Mouse (Mus musculus) ES-Bruce4 (cell line): Measurements from ENCODE around the gene Rpl36al. TPM values are rescaled to one million over a fixed set of nuclear protein-coding genes. Genes with fewer than 3 reads are reported as not detected.
"Not testable (repeated sequence)": the region's sequence is repeated elsewhere in the genome, so short reads cannot be mapped to it uniquely, and the experiment has no call there.

Experiments
- H3K27ac ChIP-seq: 2 replicates; pipeline ENCODE4 v1.5.1; 2012; ENCODE audit warnings: low read length, inconsistent platforms; ENCODE audit not compliant: insufficient read depth
- H3K27me3 ChIP-seq: 2 replicates; pipeline ENCODE4 v1.6.1; 2012; ENCODE audit warnings: mild to moderate bottlenecking, low read length, inconsistent platforms; ENCODE audit not compliant: control insufficient read depth, poor library complexity, insufficient read depth, severe bottlenecking
- H3K36me3 ChIP-seq: 2 replicates; pipeline ENCODE4 v1.6.1; 2012; ENCODE audit warnings: inconsistent platforms, mild to moderate bottlenecking, low read length, moderate library complexity; ENCODE audit not compliant: control insufficient read depth, poor library complexity, insufficient read depth, severe bottlenecking
- H3K4me1 ChIP-seq: one replicate; pipeline ENCODE4 v1.8.1; 2011; ENCODE audit warnings: low read length; ENCODE audit not compliant: control insufficient read depth, insufficient read depth
- H3K4me3 ChIP-seq: 2 replicates; pipeline ENCODE4 v1.5.1; 2011; ENCODE audit warnings: low read depth, mild to moderate bottlenecking, low read length
- H3K9ac ChIP-seq: 2 replicates; pipeline ENCODE4 v1.6.1; 2012; ENCODE audit warnings: low read depth, mild to moderate bottlenecking, inconsistent platforms; ENCODE audit not compliant: poor library complexity, severe bottlenecking
- H3K9me3 ChIP-seq: replicated peaks from 2 replicates; pipeline ENCODE4 v1.6.1; 2012; ENCODE audit warnings: mild to moderate bottlenecking, low read length, inconsistent platforms; ENCODE audit not compliant: control insufficient read depth, poor library complexity, insufficient read depth, severe bottlenecking
- CTCF ChIP-seq: IDR thresholded peaks from one replicate; pipeline ENCODE4 v1.8.1; 2011; ENCODE audit warnings: low read depth, low read length
- EP300 ChIP-seq: IDR thresholded peaks from 2 replicates; pipeline ENCODE4 v1.6.1; 2011; ENCODE audit warnings: low read depth, low read length; ENCODE audit not compliant: insufficient read depth
- POLR2A ChIP-seq: IDR thresholded peaks from one replicate; pipeline ENCODE4 v1.8.1; 2011; ENCODE audit warnings: low read length; ENCODE audit not compliant: insufficient read depth
- polyA plus RNA-seq: library from polyadenylated mRNA; stranded (reverse); fragments of >200 nt; gene quantifications from 2 replicates; pipeline ENCODE4 v1.2.4, GENCODE M21; 2011; ENCODE audit warnings: low read depth; ENCODE audit not compliant: missing spikeins, insufficient read depth, insufficient read length

Gene Rpl36al
- polyA plus RNA-seq, 1 experiment: 714 TPM

- Histone ChIP-seq H3K27me3 (no peaks in the 10 kb centered on the region), H3K36me3 (peaks cover 15% of the 10 kb centered on the region), H3K9me3 (no peaks in the 10 kb centered on the region), H3K4me3 (no peak overlapping the region), H3K9ac (no peak overlapping the region), H3K27ac (no peak overlapping the region), H3K4me1 (no peaks in the 10 kb centered on the region)
- no peak for TF ChIP-seq POLR2A
- no peak for TF ChIP-seq EP300
- TF ChIP-seq CTCF: no peak
Observed at GRCm38 (mm10) chr12:69177526-69177925, 6.4 kb downstream of the Rpl36al start.

DNA sequence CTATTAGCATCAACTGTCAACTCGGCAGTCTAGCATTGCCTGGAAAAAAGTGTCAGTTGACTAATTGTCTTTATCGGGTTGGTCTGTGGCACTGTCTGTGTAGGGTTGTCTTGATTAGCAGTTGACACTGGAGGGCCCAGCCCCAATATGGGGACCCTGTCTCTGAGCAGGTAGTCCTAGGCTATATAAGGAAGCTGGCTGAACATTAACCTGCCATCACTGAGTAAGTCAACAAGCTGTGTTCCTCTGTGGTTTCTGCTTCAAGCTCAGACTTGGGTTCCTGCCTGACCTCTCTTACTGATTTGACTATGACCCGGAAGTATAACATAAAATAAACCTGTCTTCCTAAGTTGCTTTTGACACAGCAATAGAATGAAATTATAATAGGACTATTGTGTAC, 7.9 kb downstream of the Rpl36al start:
- no peaks in the 10 kb centered on the region for H3K9me3 ChIP-seq
- no peaks in the 10 kb centered on the region for H3K4me1 ChIP-seq
- H3K27me3 ChIP-seq: no peaks in the 10 kb centered on the region
- no peak overlapping the region for H3K9ac ChIP-seq
- TF ChIP-seq POLR2A (no peak), CTCF (no peak), EP300 (no peak)
- H3K27ac ChIP-seq: no peak overlapping the region
- peaks cover 7% of the 10 kb centered on the region for H3K36me3 ChIP-seq
- no peak overlapping the region for H3K4me3 ChIP-seq

- H3K9ac ChIP-seq: no peak overlapping the region
- H3K27me3 ChIP-seq: no peaks in the 10 kb centered on the region
- TF ChIP-seq CTCF: no peak
- no peak for TF ChIP-seq EP300
- no peak for TF ChIP-seq POLR2A
- no peaks in the 10 kb centered on the region for H3K9me3 ChIP-seq
- H3K27ac ChIP-seq: no peak overlapping the region
- H3K36me3 ChIP-seq: peaks cover 5% of the 10 kb centered on the region
- no peak overlapping the region for H3K4me3 ChIP-seq
- peaks cover 2% of the 10 kb centered on the region for H3K4me1 ChIP-seq
Observed at GRCm38 (mm10) chr12:69171307-69171706, 12.6 kb downstream of the Rpl36al start.

DNA sequence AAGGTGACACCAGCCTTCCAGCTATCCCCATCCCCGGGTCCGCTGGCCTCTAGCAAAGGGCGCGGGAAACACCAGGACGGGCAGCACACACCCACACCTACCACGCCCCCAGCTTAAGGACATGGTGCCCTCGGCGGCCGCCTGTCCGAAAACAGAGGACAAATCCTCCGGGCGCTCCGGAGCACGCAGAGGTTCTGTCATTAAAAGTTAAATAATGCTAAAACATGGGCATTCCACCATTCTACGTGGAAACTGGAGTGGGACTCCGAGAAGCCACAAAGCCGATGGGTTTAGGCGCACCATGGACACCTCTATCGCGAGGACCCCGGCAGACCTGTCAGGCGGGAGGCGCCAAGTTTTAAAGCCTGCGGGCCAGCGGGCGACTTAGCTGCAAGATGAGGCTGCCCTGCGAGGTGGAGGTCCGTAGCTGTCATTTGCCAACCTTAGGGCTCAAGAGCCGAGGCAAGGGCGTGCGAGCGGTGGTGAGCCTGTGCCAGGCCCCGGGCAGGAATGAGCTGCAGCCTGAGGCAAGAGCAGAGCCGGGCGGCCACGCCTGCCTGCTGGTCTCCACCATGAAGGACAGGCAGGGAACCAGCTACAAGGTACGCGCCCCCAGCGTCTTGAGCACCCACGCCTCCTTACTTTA, 15.3 kb downstream of the Rpl36al start, which contains the start of gene Lrr1:
TSS of gene Lrr1 (plus strand) at position 354 of the 646 bp plus-strand sequence.
- Histone ChIP-seq H3K9me3 (no peaks in the 10 kb centered on the region), H3K27ac (no peak within 1 kb of the TSS), H3K9ac (peak within 1 kb of the TSS; percentile 62), H3K4me3 (peak within 1 kb of the TSS; percentile 86), H3K36me3 (no peaks in the 10 kb centered on the region), H3K4me1 (peaks cover 2% of the 10 kb centered on the region), H3K27me3 (no peaks in the 10 kb centered on the region)
- peak; percentile 62 for TF ChIP-seq POLR2A
- 0 out of 2 replicates have a peak, but pooled peaks have one; percentile 14 for TF ChIP-seq EP300
- no peak for TF ChIP-seq CTCF

DNA sequence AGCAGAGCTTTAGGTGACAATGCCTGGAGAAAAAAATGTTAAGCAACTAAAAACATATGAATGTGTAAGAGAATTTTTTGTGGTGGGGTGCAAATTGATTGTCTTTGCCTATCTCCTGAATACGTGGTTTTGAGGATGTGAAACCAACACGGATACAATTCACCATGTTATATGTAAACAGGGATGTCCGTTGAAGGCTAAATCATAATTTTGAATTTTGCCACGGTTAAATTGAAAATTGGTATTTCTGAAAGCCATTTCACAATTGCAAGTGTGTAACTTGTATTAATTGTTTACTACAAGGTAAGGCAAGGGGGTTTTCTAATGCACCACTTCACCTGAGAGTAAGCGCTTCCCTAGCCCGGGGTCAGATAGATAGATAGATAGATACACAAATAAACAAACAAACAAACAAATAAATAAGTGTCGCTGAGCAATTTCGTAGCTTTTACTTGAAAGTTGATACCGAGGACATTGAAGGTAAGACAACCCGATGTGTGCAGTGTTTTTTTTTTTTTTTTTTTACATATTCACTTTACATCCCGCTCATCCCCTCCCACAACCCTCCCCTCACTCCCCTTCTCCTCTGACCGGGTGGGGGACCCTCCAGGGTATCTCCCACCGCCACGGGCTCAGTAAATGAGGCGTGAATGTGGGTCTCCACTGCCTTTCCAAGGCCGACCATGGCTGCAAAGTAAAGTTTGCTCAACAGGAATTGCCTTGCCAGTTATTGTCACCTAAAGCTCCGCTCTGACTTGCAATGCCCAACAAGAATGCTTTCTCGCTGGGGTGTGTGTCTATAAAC, 16.0 kb downstream of the Rpl36al start:
- Histone ChIP-seq H3K9me3 (no peaks in the 10 kb centered on the region), H3K9ac (peak overlapping the region; percentile 62), H3K4me1 (peaks cover 2% of the 10 kb centered on the region), H3K36me3 (no peaks in the 10 kb centered on the region), H3K4me3 (peak overlapping the region; percentile 86), H3K27ac (no peak overlapping the region), H3K27me3 (no peaks in the 10 kb centered on the region)
- TF ChIP-seq CTCF: no peak
- TF ChIP-seq POLR2A: peak; percentile 44

DNA sequence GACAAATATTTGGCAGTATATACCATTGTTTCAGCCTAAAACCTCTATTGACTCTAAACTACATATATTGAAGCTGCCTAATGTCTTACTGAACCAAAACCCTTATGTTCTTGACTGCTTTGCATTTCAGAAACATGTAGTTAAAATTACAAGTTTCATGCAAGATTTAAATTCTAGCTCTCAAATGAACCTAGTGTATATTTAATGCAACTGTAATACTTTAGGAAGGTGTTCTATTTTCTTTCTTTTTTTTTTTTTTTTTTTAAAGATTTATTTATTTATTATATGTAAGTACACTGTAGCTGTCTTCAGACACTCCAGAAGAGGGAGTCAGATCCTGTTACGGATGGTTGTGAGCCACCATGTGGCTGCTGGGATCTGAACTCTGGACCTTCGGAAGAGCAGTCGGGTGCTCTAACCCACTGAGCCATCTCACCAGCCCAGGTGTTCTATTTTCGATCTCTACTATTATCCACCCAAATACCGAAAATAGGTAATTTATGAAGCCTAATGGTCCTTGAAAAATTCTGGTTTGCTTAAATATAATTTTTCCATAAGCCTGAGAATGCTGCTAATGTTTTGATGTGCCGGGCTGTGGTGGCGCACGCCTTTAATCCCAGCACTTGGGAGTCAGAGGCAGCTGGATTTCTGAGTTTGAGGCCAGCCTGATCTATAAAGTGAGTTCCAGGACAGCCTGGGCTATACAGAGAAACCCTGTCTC, 16.9 kb downstream of the Rpl36al start:
- H3K27me3 ChIP-seq, H3K4me1 ChIP-seq, H3K4me3 ChIP-seq, H3K9ac ChIP-seq, H3K36me3 ChIP-seq, H3K9me3 ChIP-seq, H3K27ac ChIP-seq: not testable (repeated sequence)
